Mouse (Mus musculus) CH12.LX (cell line): Measurements from ENCODE around the gene Scp2. TPM values are rescaled to one million over a fixed set of nuclear protein-coding genes. Genes with fewer than 3 reads are reported as not detected.

Experiments
- DNase-seq: peaks from one replicate; pipeline ENCODE4 v3.0.0-alpha.2; 2013; ENCODE audit errors: extremely low read depth
- H3K27ac ChIP-seq: 2 replicates; pipeline ENCODE4 v1.5.1; 2012; ENCODE audit warnings: low read depth, mild to moderate bottlenecking, control low read depth, moderate library complexity; ENCODE audit not compliant: insufficient read depth
- H3K27me3 ChIP-seq: replicated peaks from 2 replicates; pipeline ENCODE3; 2012; ENCODE audit warnings: inconsistent platforms
- H3K36me3 ChIP-seq, 2 experiments: replicated peaks in 1 of 2; 2 replicates each; pipeline versions ENCODE3 to v1.6.1; 2012; ENCODE audit warnings: inconsistent platforms in 1 of 2, low read length in 1 of 2, mild to moderate bottlenecking in 1 of 2, mixed read lengths in 1 of 2, moderate library complexity in 1 of 2; ENCODE audit not compliant: control insufficient read depth in 1 of 2, insufficient read depth in 1 of 2
- H3K4me1 ChIP-seq, 2 experiments: 2 replicates each; pipeline ENCODE4 v1.6.1; 2012; ENCODE audit warnings: inconsistent platforms in 1 of 2, moderate library complexity in 1 of 2; ENCODE audit not compliant: insufficient read depth in 2 of 2, control insufficient read depth in 1 of 2
- H3K4me2 ChIP-seq: 2 replicates; pipeline ENCODE4 v1.6.1; 2012; ENCODE audit warnings: low read depth, mild to moderate bottlenecking, control low read depth; ENCODE audit not compliant: poor library complexity, insufficient read depth, severe bottlenecking
- H3K4me3 ChIP-seq, 3 experiments: fragments of 150-350 bp in 1 of 3; sonication (generic) in 1 of 3; replicated peaks in 1 of 3; 2 replicates each; pipeline versions ENCODE3 to v1.5.1; 2011 to 2012; ENCODE audit warnings: low read depth in 2 of 3, low read length in 2 of 3, mild to moderate bottlenecking in 2 of 3, moderate library complexity in 2 of 3, control low read depth in 1 of 3, improper control_type of control experiment in 1 of 3, inconsistent platforms in 1 of 3, mixed read lengths in 1 of 3; ENCODE audit not compliant: poor library complexity in 1 of 3
- H3K79me2 ChIP-seq: replicated peaks from 2 replicates; pipeline ENCODE4 v1.6.1; 2012; ENCODE audit warnings: mild to moderate bottlenecking, moderate library complexity; ENCODE audit not compliant: control insufficient read depth, poor library complexity, insufficient read depth, severe bottlenecking; ENCODE audit errors: extremely low read depth
- H3K9ac ChIP-seq: 2 replicates; pipeline ENCODE4 v1.6.1; 2012; ENCODE audit warnings: low read depth, mild to moderate bottlenecking, control low read depth, moderate library complexity; ENCODE audit not compliant: insufficient read depth
- H3K9me3 ChIP-seq: replicated peaks from 2 replicates; pipeline ENCODE3; 2012; ENCODE audit warnings: low read length, inconsistent platforms, mixed read lengths
- BHLHE40 ChIP-seq: IDR thresholded peaks from 2 replicates; pipeline ENCODE4 v1.6.1; 2011; ENCODE audit warnings: mild to moderate bottlenecking, low read depth, low read length, improper control_type of control experiment
- CHD1 ChIP-seq: IDR thresholded peaks from 2 replicates; pipeline ENCODE4 v1.6.1; 2012; ENCODE audit warnings: low read depth, low read length, improper control_type of control experiment, inconsistent platforms
- CHD2 ChIP-seq: IDR thresholded peaks from 2 replicates; pipeline ENCODE4 v1.6.1; 2011; ENCODE audit warnings: low read length, improper control_type of control experiment
- CTCF ChIP-seq, 2 experiments: IDR thresholded peaks in 1 of 2; conservative IDR thresholded peaks in 1 of 2; 2 replicates each; pipeline ENCODE4 v1.5.1; 2011 to 2012; ENCODE audit warnings: low read depth in 2 of 2, low read length in 2 of 2, improper control_type of control experiment in 1 of 2, inconsistent platforms in 1 of 2, mild to moderate bottlenecking in 1 of 2, moderate library complexity in 1 of 2
- E2F4 ChIP-seq: IDR thresholded peaks from 2 replicates; pipeline ENCODE4 v1.6.1; 2011; ENCODE audit warnings: low read depth, low read length, improper control_type of control experiment; ENCODE audit not compliant: insufficient replicate concordance
- EP300 ChIP-seq: IDR thresholded peaks from 2 replicates; pipeline ENCODE4 v1.6.1; 2011; ENCODE audit warnings: low read length, improper control_type of control experiment
- ETS1 ChIP-seq: conservative IDR thresholded peaks from 2 replicates; pipeline ENCODE4 v1.6.1; 2012; ENCODE audit warnings: low read depth, mild to moderate bottlenecking, inconsistent platforms, low read length, improper control_type of control experiment, moderate library complexity
- HCFC1 ChIP-seq: IDR thresholded peaks from 2 replicates; pipeline ENCODE4 v1.6.1; 2012; ENCODE audit warnings: low read depth, mild to moderate bottlenecking, inconsistent platforms, low read length, improper control_type of control experiment
- IRF4 ChIP-seq: IDR thresholded peaks from 2 replicates; pipeline ENCODE4 v1.6.1; 2014; ENCODE audit warnings: low read depth, mild to moderate bottlenecking, inconsistent platforms, low read length, improper control_type of control experiment
- JUN ChIP-seq: IDR thresholded peaks from 2 replicates; pipeline ENCODE4 v1.6.1; 2011; ENCODE audit warnings: low read depth, mild to moderate bottlenecking, low read length, improper control_type of control experiment, moderate library complexity; ENCODE audit not compliant: insufficient read depth
- JUND ChIP-seq: conservative IDR thresholded peaks from 2 replicates; pipeline ENCODE4 v1.6.1; 2011; ENCODE audit warnings: low read depth, low read length, improper control_type of control experiment
- KAT2A ChIP-seq: IDR thresholded peaks from 2 replicates; pipeline ENCODE4 v1.6.1; 2012; ENCODE audit warnings: low read length, improper control_type of control experiment, inconsistent platforms; ENCODE audit not compliant: insufficient replicate concordance
- MAX ChIP-seq: IDR thresholded peaks from 2 replicates; pipeline ENCODE4 v1.6.1; 2011; ENCODE audit warnings: low read length, improper control_type of control experiment
- MAZ ChIP-seq: IDR thresholded peaks from 2 replicates; pipeline ENCODE4 v1.6.1; 2012; ENCODE audit warnings: low read depth, mild to moderate bottlenecking, inconsistent platforms, low read length, improper control_type of control experiment, moderate library complexity
- MXI1 ChIP-seq: IDR thresholded peaks from 2 replicates; pipeline ENCODE4 v1.6.1; 2011; ENCODE audit warnings: mild to moderate bottlenecking, low read depth, low read length, improper control_type of control experiment
- NELFE ChIP-seq: IDR thresholded peaks from 2 replicates; pipeline ENCODE4 v1.6.1; 2011; ENCODE audit warnings: low read depth, low read length, improper control_type of control experiment
- NRF1 ChIP-seq: IDR thresholded peaks from 2 replicates; pipeline ENCODE4 v1.6.1; 2014; ENCODE audit warnings: low read depth, mild to moderate bottlenecking, inconsistent platforms, low read length, improper control_type of control experiment, moderate library complexity
- PAX5 ChIP-seq: IDR thresholded peaks from 2 replicates; pipeline ENCODE4 v1.6.1; 2012; ENCODE audit warnings: low read length, inconsistent platforms, mixed read lengths
- POLR2A ChIP-seq: IDR thresholded peaks from 2 replicates; pipeline ENCODE4 v1.6.1; 2011; ENCODE audit warnings: low read depth, mild to moderate bottlenecking, improper control_type of control experiment, low read length
- POLR2AphosphoS2 ChIP-seq: IDR thresholded peaks from 2 replicates; pipeline ENCODE4 v1.6.1; 2011; ENCODE audit warnings: low read depth, low read length, improper control_type of control experiment
- RCOR1 ChIP-seq: conservative IDR thresholded peaks from 2 replicates; pipeline ENCODE4 v1.6.1; 2012; ENCODE audit warnings: low read depth, mild to moderate bottlenecking, inconsistent platforms, low read length, improper control_type of control experiment
- SIN3A ChIP-seq: IDR thresholded peaks from 2 replicates; pipeline ENCODE4 v1.6.1; 2012; ENCODE audit warnings: low read length, improper control_type of control experiment, inconsistent platforms
- TBP ChIP-seq: conservative IDR thresholded peaks from 2 replicates; pipeline ENCODE4 v1.6.1; 2011; ENCODE audit warnings: low read depth, low read length, improper control_type of control experiment
- TCF12 ChIP-seq: IDR thresholded peaks from 2 replicates; pipeline ENCODE4 v1.6.1; 2014; ENCODE audit warnings: low read depth, mild to moderate bottlenecking, inconsistent platforms, low read length, improper control_type of control experiment
- UBTF ChIP-seq: IDR thresholded peaks from 2 replicates; pipeline ENCODE4 v1.6.1; 2012; ENCODE audit warnings: low read depth, mild to moderate bottlenecking, inconsistent platforms, low read length, improper control_type of control experiment, moderate library complexity
- USF1 ChIP-seq: IDR thresholded peaks from 2 replicates; pipeline ENCODE4 v1.6.1; 2014; ENCODE audit warnings: low read depth, mild to moderate bottlenecking, inconsistent platforms, low read length, improper control_type of control experiment
- USF2 ChIP-seq: conservative IDR thresholded peaks from 2 replicates; pipeline ENCODE4 v1.6.1; 2011; ENCODE audit warnings: low read depth, low read length, improper control_type of control experiment
- ZNF384 ChIP-seq: IDR thresholded peaks from 2 replicates; pipeline ENCODE4 v1.6.1; 2012; ENCODE audit warnings: low read depth, low read length, improper control_type of control experiment, inconsistent platforms
- dilution Hi-C: fragments of 300-500 bp; cut with MboI; formaldehyde crosslinking; loops from 2 replicates; pipeline ENCODE4 v1.14.3; 2020; ENCODE audit warnings: low sequenced_read_pairs; ENCODE audit not compliant: extremely low pct_unique_long_range_greater_than_20kb, extremely low pct_ligation_motif_present
- in situ Hi-C: fragments of 300-500 bp; cut with MboI; formaldehyde crosslinking; loops from 3 replicates; pipeline ENCODE4 v1.14.3; 2019; ENCODE audit warnings: low sequenced_read_pairs, low pct_ligation_motif_present, low pct_unique_long_range_greater_than_20kb, mixed read lengths
- polyA plus RNA-seq: library from polyadenylated mRNA; unstranded; fragments of >175 nt; gene quantifications from 2 replicates; pipeline ENCODE4 v1.2.1, GENCODE M21; 2012; ENCODE audit warnings: low read depth; ENCODE audit not compliant: insufficient read length
- total RNA-seq, 2 experiments: library from RNA; depleted of rRNA; stranded (reverse); fragments of 300-350 nt in 1 of 2; fragments of >200 nt in 1 of 2; gene quantifications; 2 replicates each; pipeline ENCODE4 v1.2.3; 2012 to 2014

Scp2 gene
- total and polyA plus RNA-seq, 3 experiments: 65.0 to 127 (median 97.8) TPM

DNA sequence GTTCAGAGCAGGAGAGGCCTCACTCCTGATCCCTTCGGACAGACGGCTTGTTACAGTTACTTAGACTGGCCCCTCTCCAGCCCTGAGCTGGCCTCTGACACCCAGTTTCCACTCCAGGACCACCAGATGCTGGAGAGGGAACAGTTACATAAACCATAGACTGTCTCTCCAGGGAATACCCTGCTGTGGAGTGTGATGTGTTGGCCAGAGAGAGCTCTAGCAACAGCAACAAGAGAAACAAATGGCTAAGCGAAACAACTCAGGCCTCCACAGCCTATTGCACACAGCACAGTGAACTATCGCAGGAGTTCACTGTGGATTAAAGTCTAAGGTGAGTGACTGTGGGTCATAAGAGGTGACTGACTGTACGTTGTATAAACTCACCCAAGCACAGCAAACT lies 120.2 kb downstream of the Scp2 start:
- H3K79me2 ChIP-seq: no peaks in the 10 kb centered on the region
- peaks cover 8% of the 10 kb centered on the region for H3K27me3 ChIP-seq
- no peak overlapping the region for H3K4me2 ChIP-seq
- no peak overlapping the region for H3K4me3 ChIP-seq
- no peaks in the 10 kb centered on the region for H3K36me3 ChIP-seq
- peaks cover 0 to 5% of the 10 kb centered on the region in 2 experiments; a peak in 2 of 4 replicates for H3K4me1 ChIP-seq
- H3K9ac ChIP-seq: no peak overlapping the region
- dilution Hi-C loops: no loop called here
- no peaks in the 10 kb centered on the region for H3K9me3 ChIP-seq
- no peak for DNase-seq
- in situ Hi-C loops: no loop called here
- no peak overlapping the region for H3K27ac ChIP-seq
- TF ChIP-seq RCOR1 (no peak), MXI1 (no peak), E2F4 (no peak), MAX (no peak), CHD2 (no peak), JUN (no peak), HCFC1 (no peak), CTCF (conservative IDR thresholded peaks at IDR 0.05 in 1 of 2, IDR thresholded peaks at IDR 0.05 in 1 of 2; ENCODE audit: low read depth in 2 of 2, low read length in 2 of 2) (no peak), EP300 (no peak), JUND (no peak), IRF4 (no peak), PAX5 (no peak), NRF1 (no peak), POLR2AphosphoS2 (no peak), ETS1 (no peak), CHD1 (no peak), UBTF (no peak), BHLHE40 (no peak), MAZ (no peak), TBP (no peak)

- Histone ChIP-seq H3K79me2 (no peaks in the 10 kb centered on the region), H3K27ac (no peak overlapping the region), H3K27me3 (peaks cover 3% of the 10 kb centered on the region), H3K4me2 (no peak overlapping the region), H3K36me3 (no peaks in the 10 kb centered on the region), H3K9ac (no peak overlapping the region), H3K9me3 (no peaks in the 10 kb centered on the region), H3K4me3 (no peak overlapping the region), H3K4me1 (peaks cover 3 to 19% of the 10 kb centered on the region in 2 experiments; a peak in 3 of 4 replicates)
- DNase-seq: no peak
- dilution Hi-C loops: no loop called here
- TF ChIP-seq TBP (no peak), MXI1 (no peak), ZNF384 (no peak), RCOR1 (no peak), EP300 (no peak), USF2 (no peak), SIN3A (no peak), NRF1 (no peak), KAT2A (no peak), USF1 (no peak), NELFE (no peak), MAX (no peak), TCF12 (no peak), POLR2A (no peak), UBTF (no peak)
- in situ Hi-C loops: no loop called here
Measured at GRCm38 (mm10) chr4:108023186-108023585, 121.6 kb downstream of the Scp2 start.
